Mouse (Mus musculus) cerebellum, postnatal 36 days (tissue): ENCODE results near the gene Mdm4.
"Not testable (repeated sequence)": the region's sequence is repeated elsewhere in the genome, so short reads cannot be mapped to it uniquely, and the experiment has no call there.

ENCODE experiments used
- DNase-seq, 2 experiments: peaks; one replicate each; pipeline ENCODE4 v3.0.0; 2021 to 2022; ENCODE audit warnings: mixed read lengths in 2 of 2

The Mdm4 gene

GRCm38 (mm10) chr1:133018580-133018979 is 11.8 kb downstream of the Mdm4 start:
- no peak for DNase-seq

GRCm38 (mm10) chr1:133016775-133017428 is 13.5 kb downstream of the Mdm4 start:
- no peak for DNase-seq

GRCm38 (mm10) chr1:133014196-133014595 is 16.2 kb downstream of the Mdm4 start:
- no peak for DNase-seq

- no peak for DNase-seq
These were observed 17.0 kb downstream of the Mdm4 start for GRCm38 (mm10) chr1:133013331-133013730.

- DNase-seq = no peak
These were observed 18.2 kb downstream of the Mdm4 start for GRCm38 (mm10) chr1:133011955-133012841.

- no peak for DNase-seq
These were observed 23.8 kb downstream of the Mdm4 start for GRCm38 (mm10) chr1:133006571-133006970.

- no peak for DNase-seq
These were observed 30.0 kb downstream of the Mdm4 start for GRCm38 (mm10) chr1:133000347-133000746.

- DNase-seq = no peak
These were observed 38.8 kb downstream of the Mdm4 start for GRCm38 (mm10) chr1:132991580-132991979.

- no peak for DNase-seq
These were observed 39.6 kb downstream of the Mdm4 start for GRCm38 (mm10) chr1:132990733-132991132.

GRCm38 (mm10) chr1:132988556-132989459 is 41.6 kb downstream of the Mdm4 start:
- DNase-seq = not testable (repeated sequence)

- DNase-seq = peak; percentile 78 to 79
These were observed 47.6 kb downstream of the Mdm4 start for GRCm38 (mm10) chr1:132982728-132983127.

GRCm38 (mm10) chr1:132981232-132981631 is 49.1 kb downstream of the Mdm4 start:
- DNase-seq = no peak

- no peak for DNase-seq
These were observed 53.0 kb downstream of the Mdm4 start for GRCm38 (mm10) chr1:132977402-132977801.

GRCm38 (mm10) chr1:132968659-132969058 is 61.7 kb downstream of the Mdm4 start:
- DNase-seq = peak; percentile 70 to 77

GRCm38 (mm10) chr1:132964691-132965090 is 65.7 kb downstream of the Mdm4 start:
- DNase-seq = no peak

- DNase-seq = no peak
These were observed 66.3 kb downstream of the Mdm4 start for GRCm38 (mm10) chr1:132964106-132964505.

- DNase-seq = no peak
These were observed 68.6 kb downstream of the Mdm4 start for GRCm38 (mm10) chr1:132961751-132962150.

- DNase-seq = no peak
These were observed 73.6 kb downstream of the Mdm4 start for GRCm38 (mm10) chr1:132956809-132957208.

GRCm38 (mm10) chr1:132947811-132948210 is 82.5 kb downstream of the Mdm4 start:
- DNase-seq = no peak

- DNase-seq = peak; percentile 58 to 65
These were observed 84.5 kb downstream of the Mdm4 start for GRCm38 (mm10) chr1:132945826-132946225.

GRCm38 (mm10) chr1:132938975-132939374 is 91.4 kb downstream of the Mdm4 start:
- DNase-seq = peak; percentile 75 to 77

- DNase-seq = no peak
These were observed 92.9 kb downstream of the Mdm4 start for GRCm38 (mm10) chr1:132937296-132938030.
